Mouse (Mus musculus) liver, adult 2 months (tissue): ENCODE results near the gene Mtmr6.

ENCODE experiments used
- CTCF ChIP-seq: fragments of 200-500 bp; IDR thresholded peaks from 2 replicates; pipeline ENCODE4 v1.5.1; 2011; ENCODE audit warnings: low read depth, low read length, control low read depth
- POLR2A ChIP-seq: fragments of 200-500 bp; IDR thresholded peaks from 2 replicates; pipeline ENCODE4 v1.6.1; 2011; ENCODE audit warnings: low read length, control low read depth; ENCODE audit not compliant: insufficient read depth; ENCODE audit errors: extremely low read depth

DNA sequence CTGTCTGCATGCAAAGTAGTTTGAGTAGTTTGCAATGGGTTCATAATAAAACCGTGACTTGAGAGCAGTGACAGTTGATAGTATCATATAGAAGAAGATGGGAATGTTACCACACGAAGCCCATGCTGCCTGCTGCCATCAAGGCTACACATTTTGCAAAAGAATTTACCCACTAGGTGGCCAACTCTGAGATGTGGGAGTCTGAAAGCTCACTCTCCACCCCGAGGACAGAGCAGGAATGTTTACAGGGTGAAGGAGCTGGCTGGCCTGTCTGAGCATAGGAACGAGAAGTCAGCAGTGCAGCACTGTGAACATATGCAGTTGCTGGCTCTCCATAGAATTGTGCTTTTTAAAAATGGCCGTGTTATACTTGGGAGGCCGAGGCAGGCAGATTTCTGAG is 43.1 kb downstream of the Mtmr6 start:
- TF ChIP-seq CTCF (no peak), POLR2A (no peak)
